Mouse (Mus musculus) limb, embryonic 12.5 days (tissue): ENCODE data around the gene Nup43. TPM values are rescaled to one million over a fixed set of nuclear protein-coding genes. Genes with fewer than 3 reads are reported as not detected.

ENCODE experiments used
- polyA plus RNA-seq: library from polyadenylated mRNA; unstranded; fragments of >200 nt; fragmentation: Nextera tagmentation; extraction: Ambion mirVana; gene quantifications from 2 replicates; pipeline ENCODE4 v1.2.1, GENCODE M21; 2016

The Nup43 gene
- polyA plus RNA-seq, 1 experiment from 2014 or later, result 71.8 TPM

Other genes starting within 250 kb of the Nup43 start
- 0.65 and 1.4 TPM in 2 replicates for gene Ulbp1, start 193.9 kb upstream of the Nup43 start, polyA plus RNA-seq
- 1.1 and 1.3 TPM in 2 replicates for gene Lrp11, start 77.7 kb upstream of the Nup43 start, polyA plus RNA-seq
- gene Pcmt1, start 13.6 kb downstream of the Nup43 start, polyA plus RNA-seq, result 116 and 120 TPM in 2 replicates
- 8.4 and 9.1 TPM in 2 replicates for gene Lats1, start 13.7 kb downstream of the Nup43 start, polyA plus RNA-seq
- 69.5 and 74.9 TPM in 2 replicates for gene Katna1, start 58.5 kb downstream of the Nup43 start, polyA plus RNA-seq
- gene Ginm1, start 125.3 kb downstream of the Nup43 start, polyA plus RNA-seq, result 60.8 and 68.1 TPM in 2 replicates
- 46.9 and 49.2 TPM in 2 replicates for gene Ppil4, start 125.4 kb downstream of the Nup43 start, polyA plus RNA-seq
- 0.29 TPM in 2 replicates for gene Zc3h12d, start 165.0 kb downstream of the Nup43 start, polyA plus RNA-seq